Mouse (Mus musculus): ENCODE results near the gene Syce1.

DNA sequence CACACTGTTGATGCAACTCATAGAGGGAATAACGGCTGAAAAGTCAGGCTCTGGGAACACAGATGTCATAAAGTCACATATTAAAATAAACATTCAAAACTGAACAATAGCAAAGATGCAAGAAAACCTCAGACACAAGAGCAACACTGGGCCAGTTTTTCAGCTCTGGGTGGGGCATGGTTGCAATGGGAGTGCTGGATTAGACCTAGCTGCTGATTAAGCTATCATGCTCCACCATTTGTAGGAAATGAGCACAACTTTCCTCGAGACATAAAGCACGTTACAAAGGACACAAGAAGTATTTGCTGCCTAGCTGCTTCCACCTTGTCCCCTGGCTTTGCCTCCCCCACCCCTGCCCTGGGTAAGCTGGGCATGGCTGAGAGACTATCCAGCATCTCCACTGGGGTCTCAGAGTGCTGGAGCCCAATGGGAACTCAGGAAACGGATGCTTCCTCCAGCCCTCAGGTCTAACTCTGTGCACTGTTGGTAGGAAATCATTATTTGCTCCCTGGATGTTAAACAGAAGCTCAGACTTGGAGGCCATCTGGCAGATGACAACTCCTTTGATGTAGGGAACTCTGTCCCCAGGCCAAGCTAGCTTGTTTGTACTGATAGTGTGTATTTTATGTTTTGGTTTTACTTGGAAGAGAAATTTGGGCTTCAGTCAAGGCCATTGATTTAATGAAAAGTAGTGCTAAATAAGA is 31.3 kb downstream of the Syce1 start:
- TF ChIP-seq POLR2A (IDR thresholded peaks at IDR 0.05; ENCODE audit: extremely low read depth, insufficient read depth, low read length) (no peak), CTCF (IDR thresholded peaks at IDR 0.05; ENCODE audit: low read depth, low read length) (no peak)
